Mouse (Mus musculus) retina, postnatal 7 days (tissue): ENCODE results near the gene Dnajb4.

Experiments used
- DNase-seq: peaks from one replicate; pipeline ENCODE4 v3.0.0-alpha.2; 2012; ENCODE audit warnings: low read depth, low spot score

Dnajb4 gene

DNA sequence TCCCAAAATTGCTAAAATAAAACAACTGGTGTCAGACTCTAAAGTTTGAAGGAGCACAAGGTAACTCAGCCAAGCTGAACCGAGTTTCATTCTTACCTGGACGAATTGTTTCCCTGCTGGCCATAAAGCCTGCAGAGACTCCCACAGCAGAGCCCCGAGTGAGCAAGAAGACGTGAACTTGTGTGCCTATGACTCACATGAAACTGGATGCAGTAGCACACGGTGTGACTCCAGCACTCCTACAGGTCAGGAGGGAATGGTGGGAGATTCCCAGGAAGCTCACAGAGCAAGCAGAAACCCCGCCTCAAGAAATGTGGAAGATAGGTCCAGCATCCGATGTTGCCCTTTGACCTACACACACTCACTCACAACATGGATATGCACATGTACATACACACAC, 38.2 kb downstream of the Dnajb4 start:
- no peak for DNase-seq

DNA sequence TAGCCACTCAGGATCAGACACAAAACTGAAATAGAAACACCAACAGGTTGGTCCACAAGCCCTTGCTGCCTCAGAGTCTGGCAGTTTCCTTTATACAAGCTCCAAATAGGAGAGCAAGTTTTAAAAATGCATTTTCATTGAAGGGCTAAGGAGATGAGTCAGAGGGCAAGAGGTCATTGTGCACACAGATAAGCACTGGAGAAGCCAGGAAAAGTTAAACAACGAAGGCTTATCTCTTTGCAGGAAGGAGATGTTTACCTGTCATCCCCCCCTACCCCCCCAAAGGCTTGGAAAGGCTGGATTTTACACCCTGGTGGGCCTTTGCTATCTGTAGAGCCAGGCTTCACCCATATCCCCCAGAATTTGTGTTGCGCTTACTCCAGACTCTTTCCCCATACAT, 38.9 kb downstream of the Dnajb4 start:
- no peak for DNase-seq

DNA sequence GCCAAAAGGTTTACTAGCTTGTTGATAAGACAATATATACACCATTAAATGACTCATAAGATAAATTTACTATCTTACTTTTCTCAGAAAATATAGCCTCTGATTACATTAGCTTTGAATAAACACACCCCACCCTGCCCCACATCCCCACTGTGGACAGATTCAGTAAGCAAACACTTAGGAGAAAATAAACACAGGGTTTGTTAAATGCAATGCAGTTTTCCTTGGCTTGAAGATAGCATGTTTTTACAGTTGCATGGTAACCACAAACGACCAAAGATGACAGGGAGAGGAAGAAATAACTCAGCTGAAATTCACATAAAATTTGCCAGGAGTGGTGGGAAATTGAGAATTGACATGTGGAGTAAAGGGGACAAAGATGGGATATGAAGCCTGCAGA, 39.7 kb downstream of the Dnajb4 start:
- DNase-seq: no peak

GRCm38 (mm10) chr3:152168007-152168406, 42.1 kb downstream of the Dnajb4 start:
- DNase-seq: no peak

DNA sequence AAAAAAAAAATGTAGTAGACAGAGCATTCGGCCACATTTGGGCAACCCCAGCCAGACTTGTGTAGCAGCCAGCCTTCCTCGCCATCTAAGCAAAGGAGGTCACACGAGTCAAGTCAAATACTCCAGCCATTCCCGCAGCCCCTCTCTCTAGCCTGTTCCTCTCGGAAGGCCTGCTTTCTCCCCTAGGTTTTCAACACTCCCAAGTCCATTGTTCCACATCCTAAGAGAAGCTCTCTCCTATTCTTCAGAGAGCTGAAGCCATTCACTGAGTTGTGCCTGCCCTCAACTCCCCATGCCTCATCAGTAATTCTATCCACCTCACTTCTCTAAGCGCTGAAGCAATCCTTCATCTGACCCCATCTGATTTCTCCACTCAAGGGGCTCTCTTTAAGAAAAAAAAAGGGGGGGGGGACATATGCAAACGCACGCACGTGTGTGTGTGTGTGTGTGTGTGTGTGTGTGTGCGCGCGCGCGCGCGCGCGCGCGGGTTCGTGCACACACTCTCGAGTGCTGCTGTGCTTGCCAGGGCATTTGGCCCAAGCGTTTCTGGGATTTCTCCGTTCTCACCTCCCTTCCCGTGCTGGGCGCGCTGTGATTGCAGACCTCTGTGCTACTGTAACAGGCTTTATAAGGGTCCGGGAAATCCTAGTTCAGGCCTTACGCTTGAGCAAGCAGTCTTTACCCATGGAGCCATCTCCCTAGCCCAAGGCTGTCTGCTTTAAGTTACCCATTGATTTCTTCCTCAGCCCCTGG, 43.2 kb downstream of the Dnajb4 start:
- no peak for DNase-seq

DNA sequence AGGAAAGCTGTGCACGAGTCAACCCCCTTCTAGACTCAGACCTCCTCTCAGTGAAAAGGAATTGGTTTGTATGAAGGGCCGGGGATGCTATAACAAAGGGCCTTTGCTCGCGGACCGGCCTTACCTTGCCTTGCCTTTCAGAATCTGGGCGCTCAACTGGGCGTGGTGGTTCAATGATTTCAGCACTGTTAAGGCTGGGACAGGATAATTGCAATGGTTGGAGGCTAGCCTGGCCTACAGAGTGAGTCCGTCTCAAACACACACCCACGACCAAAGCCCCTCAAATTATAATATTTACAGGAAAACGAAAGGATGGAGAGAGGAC, 44.0 kb downstream of the Dnajb4 start, which contains the start of gene Gipc2:
Gene Gipc2, minus strand, starts transcription at position 132 of the 325 bp plus-strand sequence.
- no peak for DNase-seq

GRCm38 (mm10) chr3:152165351-152166098, 44.6 kb downstream of the Dnajb4 start:
- DNase-seq: no peak

DNA sequence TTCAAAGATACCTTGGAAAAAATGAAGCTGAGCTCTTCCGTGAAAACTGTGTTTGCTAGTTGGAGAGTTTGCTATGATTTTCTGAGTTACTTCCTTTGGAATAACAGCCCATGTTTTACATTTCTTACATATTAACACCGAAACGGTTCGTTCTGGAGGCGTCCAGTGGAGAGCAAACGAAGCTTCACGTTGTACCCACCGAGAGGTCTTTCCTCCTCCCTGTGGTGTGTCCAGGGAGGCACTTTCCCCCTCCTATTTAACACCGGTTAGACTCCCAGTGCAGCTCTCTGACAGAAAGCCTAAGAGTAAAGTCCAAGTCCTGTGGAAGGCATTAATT, 45.1 kb downstream of the Dnajb4 start:
- no peak for DNase-seq

GRCm38 (mm10) chr3:152163320-152163719, 46.8 kb downstream of the Dnajb4 start:
- no peak for DNase-seq

- DNase-seq: no peak
Observed at GRCm38 (mm10) chr3:152160607-152161006, 49.5 kb downstream of the Dnajb4 start.

GRCm38 (mm10) chr3:152159321-152159720, 50.8 kb downstream of the Dnajb4 start:
- DNase-seq: no peak

DNA sequence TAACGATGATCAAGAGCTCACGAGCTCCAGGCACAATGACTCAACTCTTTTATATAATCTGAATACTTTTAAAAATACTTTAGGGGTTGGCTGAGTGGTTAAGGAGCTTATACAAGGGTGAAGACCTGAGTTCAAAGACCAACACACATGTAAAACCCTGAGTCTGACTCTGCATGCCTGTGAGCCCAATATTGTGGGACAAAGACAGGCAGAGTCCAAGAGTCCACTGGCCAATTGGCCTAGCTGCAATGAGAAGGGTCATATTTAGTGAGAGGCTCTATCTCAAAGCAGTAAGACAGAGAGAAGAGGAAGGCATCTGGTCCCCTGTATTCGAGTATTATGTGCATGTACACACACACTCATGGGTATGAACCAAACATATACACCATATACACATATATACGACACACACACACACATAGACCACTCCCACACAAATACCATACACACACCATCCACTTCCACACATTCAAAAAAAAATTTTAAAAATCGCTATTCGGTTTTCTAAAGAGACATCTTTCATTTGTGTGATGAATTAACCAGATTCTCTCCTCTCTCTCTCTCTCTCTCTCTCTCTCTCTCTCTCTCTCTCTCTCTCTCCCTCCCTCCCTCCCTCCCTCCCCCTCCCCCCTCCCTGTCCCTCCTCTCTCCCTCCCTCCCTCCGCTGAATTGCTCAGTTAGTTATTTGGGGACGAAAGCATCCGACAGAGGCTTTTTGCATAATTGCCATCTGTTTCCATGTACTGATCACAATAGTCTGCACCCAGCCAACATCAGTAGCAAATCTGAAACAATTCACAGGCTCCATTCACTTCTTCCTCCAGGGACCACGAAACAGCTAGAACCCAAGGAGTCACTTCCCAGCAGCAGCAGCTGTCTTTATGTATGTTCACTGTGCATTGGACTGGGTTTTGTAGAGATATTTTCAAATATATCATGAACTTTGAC, 51.5 kb downstream of the Dnajb4 start:
- DNase-seq: no peak

GRCm38 (mm10) chr3:152156816-152157496, 53.1 kb downstream of the Dnajb4 start:
- DNase-seq: no peak

DNA sequence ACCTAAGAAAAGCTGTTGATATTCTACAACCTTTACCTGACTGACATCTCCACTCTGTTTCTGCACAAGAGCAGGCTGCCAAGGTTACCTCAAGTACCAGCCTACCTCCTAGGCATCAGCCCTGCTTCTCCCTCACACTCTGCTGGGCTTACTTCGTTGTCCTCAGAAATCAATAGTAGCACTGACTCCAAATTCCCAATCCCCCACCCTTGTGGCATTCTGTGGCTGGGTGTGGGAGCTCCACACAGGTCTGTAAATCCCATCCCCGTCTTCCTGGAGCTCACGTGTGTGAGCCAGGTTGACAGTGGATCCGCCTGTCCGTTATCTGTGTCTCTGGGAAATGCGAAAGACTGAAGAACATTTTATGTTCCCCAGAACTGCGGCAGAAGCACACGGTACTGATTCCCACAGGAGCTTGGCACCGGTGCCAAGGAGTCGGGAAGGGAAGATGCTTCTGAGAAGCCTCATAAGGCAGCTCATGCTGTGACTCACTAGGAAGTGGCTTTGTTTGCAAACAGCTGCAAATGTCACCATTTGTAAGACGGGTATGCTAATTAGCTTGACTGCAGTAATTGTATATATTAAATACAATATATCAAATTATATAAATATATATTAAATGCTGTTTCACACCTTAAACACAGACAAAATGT, 54.7 kb downstream of the Dnajb4 start:
- DNase-seq: no peak

DNA sequence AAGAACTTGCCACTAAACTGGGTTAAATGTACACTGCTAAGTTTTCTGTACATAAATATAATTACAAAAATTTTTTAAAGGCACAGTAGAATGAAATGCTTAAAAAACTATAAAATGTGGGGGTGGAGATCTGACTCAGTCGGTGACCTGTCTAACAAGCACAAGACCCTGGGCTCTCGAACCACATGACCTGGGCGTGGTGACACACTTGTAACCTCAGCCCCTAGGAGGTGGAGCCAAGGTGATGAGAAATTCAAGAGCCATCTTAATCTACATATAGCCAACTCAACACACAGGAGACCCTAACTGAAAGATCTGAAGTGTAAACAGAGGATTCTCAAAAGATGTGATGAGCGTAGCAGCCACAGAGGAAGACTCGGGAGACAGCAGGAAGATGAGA, 56.0 kb downstream of the Dnajb4 start:
- no peak for DNase-seq

DNA sequence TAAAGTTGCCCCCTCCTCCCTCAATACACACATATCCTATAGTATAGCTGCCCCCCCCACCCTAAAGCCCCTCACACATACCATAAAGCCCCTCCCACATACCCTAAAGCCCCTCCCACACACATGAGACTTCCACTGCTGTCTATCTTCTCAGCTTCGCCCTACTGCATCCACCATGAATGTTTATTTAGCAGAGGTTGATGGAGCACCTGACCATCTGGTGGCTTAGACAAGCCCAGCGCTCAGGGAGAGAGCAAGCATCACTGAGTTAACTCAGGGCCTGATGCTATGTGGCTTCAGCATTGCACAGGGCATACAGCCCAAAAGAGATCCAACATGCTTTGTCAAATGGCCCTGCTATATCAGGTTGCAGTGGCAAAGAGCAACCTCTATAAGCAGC, 57.0 kb downstream of the Dnajb4 start:
- no peak for DNase-seq

DNA sequence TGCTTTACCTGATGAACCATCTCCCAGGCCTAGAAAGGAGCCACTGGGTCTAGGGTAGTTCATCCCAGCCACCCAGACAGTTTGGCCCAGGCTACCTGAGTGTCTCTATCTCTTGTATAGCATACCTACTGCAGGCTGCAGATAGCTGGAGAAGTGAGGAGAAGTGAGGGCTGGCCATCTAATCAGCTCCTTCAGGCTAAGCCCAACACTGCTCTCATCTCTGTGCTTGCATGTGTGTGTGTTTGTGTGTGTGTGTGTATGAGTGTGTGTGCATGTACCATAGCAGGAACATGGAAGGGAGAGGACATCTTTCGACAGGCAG, 57.7 kb downstream of the Dnajb4 start:
- DNase-seq: no peak

DNA sequence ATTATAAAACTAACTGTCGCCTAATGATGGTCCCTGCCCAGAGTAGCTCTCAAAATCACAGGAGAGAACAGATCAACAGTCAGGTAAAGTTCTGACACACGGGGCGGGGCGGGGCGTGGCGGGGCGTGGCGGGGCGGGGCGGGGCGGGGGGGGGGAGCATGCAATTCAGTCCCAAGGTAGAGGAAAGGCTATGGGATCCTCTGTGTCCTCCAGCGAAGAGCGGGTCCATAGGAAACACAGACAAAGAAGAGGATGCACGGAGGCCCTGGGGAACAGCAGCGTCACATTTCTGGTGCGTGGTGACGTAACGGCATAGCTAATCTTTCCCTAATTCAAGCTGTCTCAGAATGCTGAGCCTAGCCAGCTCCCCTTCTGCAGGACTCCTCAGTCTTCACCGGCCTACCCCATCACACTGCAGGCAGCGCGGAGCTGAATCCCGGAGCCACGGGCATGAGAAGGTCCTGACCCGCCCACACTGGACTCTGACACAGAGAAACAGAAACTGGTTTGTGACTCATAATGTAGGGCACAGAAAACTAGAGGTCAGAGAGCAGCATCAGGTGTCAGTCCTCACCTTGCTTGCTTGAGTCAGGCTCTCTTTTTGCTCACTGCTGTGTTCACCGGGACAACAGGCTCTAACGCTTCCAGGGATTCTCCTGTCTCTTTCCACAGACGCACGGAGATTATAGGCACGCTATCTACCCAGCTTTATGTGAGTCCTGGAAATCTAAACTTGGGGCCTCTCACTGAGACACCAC, 58.2 kb downstream of the Dnajb4 start:
- DNase-seq: no peak

GRCm38 (mm10) chr3:152149863-152150262, 60.2 kb downstream of the Dnajb4 start:
- DNase-seq: no peak

DNA sequence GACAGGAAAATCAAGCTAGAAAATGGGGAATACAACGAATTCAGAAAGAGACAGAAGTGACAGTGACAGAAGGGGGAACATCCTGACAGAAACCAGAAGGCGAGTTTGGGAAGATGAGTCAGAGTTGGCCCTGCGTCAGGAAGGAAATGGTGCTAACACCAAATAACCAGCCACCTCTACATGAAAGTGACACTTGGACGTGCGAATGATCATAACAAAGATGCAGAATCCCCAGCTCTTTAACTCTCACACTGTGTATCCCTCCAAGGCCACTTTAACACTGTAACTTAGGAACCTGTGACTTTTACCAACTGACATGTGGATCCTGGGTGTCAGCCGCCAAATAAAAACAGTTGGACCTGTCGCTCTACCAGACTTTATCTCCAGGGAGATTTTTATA, 60.7 kb downstream of the Dnajb4 start:
- no peak for DNase-seq
